Mouse (Mus musculus): ENCODE results near the gene Cdc27. TPM values are rescaled to one million over a fixed set of nuclear protein-coding genes. Genes with fewer than 3 reads are reported as not detected.

Gene Cdc27
- total and polyA plus RNA-seq, 3 experiments: 34.0 to 86.8 (median 71.9) TPM

DNA sequence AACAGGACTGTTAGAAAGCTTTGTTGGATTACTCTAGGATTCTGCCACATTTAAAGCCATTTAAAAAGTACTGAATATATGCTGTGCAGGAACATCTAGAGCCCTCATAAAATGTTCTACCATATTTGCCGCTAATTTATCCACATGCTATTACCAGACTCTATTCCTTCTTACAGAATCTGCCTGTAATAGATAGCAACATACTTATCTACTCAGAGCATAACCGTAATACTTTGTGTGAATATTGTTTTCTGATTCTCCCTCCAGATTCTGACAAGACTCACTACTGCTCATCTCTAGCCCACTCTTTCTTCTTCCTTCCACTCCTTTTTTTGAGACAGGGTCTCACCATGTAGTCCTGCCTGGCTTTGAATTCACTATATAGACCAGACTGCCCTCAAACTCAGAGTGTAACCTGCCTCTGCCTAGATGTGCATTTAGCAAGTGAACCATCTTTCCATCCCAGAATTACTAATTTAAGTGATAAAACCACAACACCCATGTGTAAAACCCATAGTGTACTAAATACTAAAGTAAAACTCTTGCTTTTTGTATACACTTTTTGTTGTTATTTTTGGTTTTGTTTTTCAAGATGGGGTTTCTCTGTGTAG, 12.4 kb downstream of the Cdc27 start:
- DNase-seq (ENCODE audit: extremely low read depth): no peak
- Histone ChIP-seq H3K27me3 (replicated peaks) (no peaks in the 10 kb centered on the region), H3K4me3 (replicated peaks in 1 of 3; ENCODE audit: low read depth in 2 of 3, low read length in 2 of 3, poor library complexity in 1 of 3) (no peak overlapping the region), H3K4me1 (ENCODE audit: control insufficient read depth in 1 of 2, insufficient read depth in 2 of 2) (peaks cover 0 to 29% of the 10 kb centered on the region in 2 experiments; a peak in 2 of 4 replicates), H3K4me2 (ENCODE audit: insufficient read depth, low read depth, poor library complexity, severe bottlenecking) (no peak overlapping the region), H3K79me2 (replicated peaks; ENCODE audit: control insufficient read depth, extremely low read depth, insufficient read depth, poor library complexity, severe bottlenecking) (peaks cover 79% of the 10 kb centered on the region), H3K9ac (ENCODE audit: insufficient read depth, low read depth) (no peak overlapping the region), H3K27ac (ENCODE audit: insufficient read depth, low read depth) (no peak overlapping the region), H3K9me3 (replicated peaks; ENCODE audit: low read length) (no peaks in the 10 kb centered on the region), H3K36me3 (replicated peaks in 1 of 2; ENCODE audit: control insufficient read depth in 1 of 2, insufficient read depth in 1 of 2, low read length in 1 of 2) (peaks cover 23 to 76% of the 10 kb centered on the region in 2 experiments)
- in situ Hi-C loops (cut with MboI; ENCODE audit: low pct_ligation_motif_present, low pct_unique_long_range_greater_than_20kb, low sequenced_read_pairs): no loop called here
- dilution Hi-C loops (cut with MboI; ENCODE audit: extremely low pct_ligation_motif_present, extremely low pct_unique_long_range_greater_than_20kb, low sequenced_read_pairs): no loop called here
- no peak for TF ChIP-seq KAT2A (IDR thresholded peaks at IDR 0.05; ENCODE audit: insufficient replicate concordance, low read length)
- no peak for TF ChIP-seq PAX5 (IDR thresholded peaks at IDR 0.05; ENCODE audit: low read length)
- TF ChIP-seq NELFE (IDR thresholded peaks at IDR 0.05; ENCODE audit: low read depth, low read length): no peak
- TF ChIP-seq RCOR1 (conservative IDR thresholded peaks at IDR 0.05; ENCODE audit: low read depth, low read length): no peak
- no peak for TF ChIP-seq CHD2 (IDR thresholded peaks at IDR 0.05; ENCODE audit: low read length)
- TF ChIP-seq MEF2A (IDR thresholded peaks at IDR 0.05; ENCODE audit: borderline replicate concordance, low read depth, low read length): no peak
- no peak for TF ChIP-seq MAZ (IDR thresholded peaks at IDR 0.05; ENCODE audit: low read depth, low read length)
- TF ChIP-seq MAFK (IDR thresholded peaks at IDR 0.05; ENCODE audit: insufficient replicate concordance, low read length): no peak
- no peak for TF ChIP-seq IRF4 (IDR thresholded peaks at IDR 0.05; ENCODE audit: low read depth, low read length)
- TF ChIP-seq E2F4 (IDR thresholded peaks at IDR 0.05; ENCODE audit: insufficient replicate concordance, low read depth, low read length): no peak
- TF ChIP-seq MXI1 (IDR thresholded peaks at IDR 0.05; ENCODE audit: low read depth, low read length): no peak
- no peak for TF ChIP-seq POLR2AphosphoS2 (IDR thresholded peaks at IDR 0.05; ENCODE audit: low read depth, low read length)
- TF ChIP-seq SIN3A (IDR thresholded peaks at IDR 0.05; ENCODE audit: low read length): no peak
- TF ChIP-seq ELF1 (IDR thresholded peaks at IDR 0.05; ENCODE audit: low read depth, low read length): no peak
- TF ChIP-seq EP300 (IDR thresholded peaks at IDR 0.05; ENCODE audit: low read length): no peak

GRCm38 (mm10) chr11:104536843-104537242, 13.6 kb downstream of the Cdc27 start:
- no peak for DNase-seq (ENCODE audit: extremely low read depth)
- TF ChIP-seq E2F4 (IDR thresholded peaks at IDR 0.05; ENCODE audit: insufficient replicate concordance, low read depth, low read length): no peak
- no peak for TF ChIP-seq CHD1 (IDR thresholded peaks at IDR 0.05; ENCODE audit: low read depth, low read length)
- H3K4me2 ChIP-seq (ENCODE audit: insufficient read depth, low read depth, poor library complexity, severe bottlenecking): no peak overlapping the region
- H3K9me3 ChIP-seq (replicated peaks; ENCODE audit: low read length): no peaks in the 10 kb centered on the region
- dilution Hi-C loops (cut with MboI; ENCODE audit: extremely low pct_ligation_motif_present, extremely low pct_unique_long_range_greater_than_20kb, low sequenced_read_pairs): no loop called here
- H3K9ac ChIP-seq (ENCODE audit: insufficient read depth, low read depth): no peak overlapping the region
- no peaks in the 10 kb centered on the region for H3K27me3 ChIP-seq (replicated peaks)
- H3K4me3 ChIP-seq (replicated peaks in 1 of 3; ENCODE audit: low read depth in 2 of 3, low read length in 2 of 3, poor library complexity in 1 of 3): no peak overlapping the region
- peaks cover 0 to 20% of the 10 kb centered on the region in 2 experiments; a peak in 2 of 4 replicates for H3K4me1 ChIP-seq (ENCODE audit: control insufficient read depth in 1 of 2, insufficient read depth in 2 of 2)
- H3K36me3 ChIP-seq (replicated peaks in 1 of 2; ENCODE audit: control insufficient read depth in 1 of 2, insufficient read depth in 1 of 2, low read length in 1 of 2): peaks cover 32 to 79% of the 10 kb centered on the region in 2 experiments
- H3K79me2 ChIP-seq (replicated peaks; ENCODE audit: control insufficient read depth, extremely low read depth, insufficient read depth, poor library complexity, severe bottlenecking): peaks cover 69% of the 10 kb centered on the region
- no peak overlapping the region for H3K27ac ChIP-seq (ENCODE audit: insufficient read depth, low read depth)
- in situ Hi-C loops (cut with MboI; ENCODE audit: low pct_ligation_motif_present, low pct_unique_long_range_greater_than_20kb, low sequenced_read_pairs): no loop called here

All from CH12.LX (cell line).